In genomic region chr7:133543131-133543530, GRCm38 (mm10) we compare ENCODE assay signal across 34 mouse cellular contexts. TPM values are rescaled to one million over a fixed set of nuclear protein-coding genes. Genes with fewer than 3 reads are reported as not detected.
DNase-seq lines count a peak whose midpoint lies in the region.
"Had no signal": no experiment of that assay in that cellular context is flagged by ENCODE, and none has a peak within 500 bp of the region (broad histone marks: within the 10 kb centered on the region; RNA-seq: fewer than 3 reads in every experiment).

No protein-coding gene starts in this region.

- H3K4me1 ChIP-seq in heart, embryonic 10.5 days: no peaks in the 10 kb centered on the region
- H3K4me1 ChIP-seq: embryonic facial prominence, embryonic 12.5 days; forebrain, embryonic 12.5 days; hindbrain, embryonic 12.5 days; limb, embryonic 15.5 days; neural tube, embryonic 15.5 days had no signal

- no peak overlapping the region for H3K27ac ChIP-seq in heart, embryonic 10.5 days
- H3K27ac ChIP-seq: embryonic facial prominence, embryonic 12.5 days; forebrain, embryonic 12.5 days; heart, adult 2 months; hindbrain, embryonic 12.5 days; limb, embryonic 15.5 days; neural tube, embryonic 15.5 days had no signal

- H3K9me3 ChIP-seq in heart, embryonic 10.5 days: no peaks in the 10 kb centered on the region
- H3K9me3 ChIP-seq: forebrain, embryonic 12.5 days; hindbrain, embryonic 12.5 days; limb, embryonic 15.5 days; neural tube, embryonic 15.5 days had no signal

- peak; percentile 47 for DNase-seq in heart, embryonic 10.5 days (ENCODE audit: low spot score)
- no peak for DNase-seq in heart, adult 11 months
- peak; percentile 22 for DNase-seq in right cerebral cortex, postnatal 14 days
- DNase-seq in right cerebral cortex, adult 18-20 months: no peak
- peak; percentile 75 for DNase-seq in layer of hippocampus, adult 9-11 months
- no peak for DNase-seq in thymus, postnatal 25 days
- DNase-seq in adrenal gland, postnatal 14 days: no peak
- DNase-seq in liver: no peak
- DNase-seq: cerebellum, adult 18-20 months; cerebellum, postnatal 14 days; gastrocnemius, postnatal 25 days; heart, adult 2 months; kidney, adult 18-20 months; lung, postnatal 4 days; midbrain, embryonic 14.5 days; thymus, postnatal 4 days had no signal

- H3K4me3 ChIP-seq in heart, embryonic 10.5 days: no peak overlapping the region
- H3K4me3 ChIP-seq: embryonic facial prominence, embryonic 12.5 days; forebrain, embryonic 12.5 days; heart, adult 2 months; hindbrain, embryonic 12.5 days; limb, embryonic 15.5 days; myocyte; neural tube, embryonic 15.5 days had no signal

- no peaks in the 10 kb centered on the region for H3K36me3 ChIP-seq in heart, embryonic 10.5 days
- H3K36me3 ChIP-seq: embryonic facial prominence, embryonic 12.5 days; forebrain, embryonic 12.5 days; hindbrain, embryonic 12.5 days; limb, embryonic 15.5 days; neural tube, embryonic 15.5 days had no signal

- no peaks in the 10 kb centered on the region for H3K27me3 ChIP-seq in heart, embryonic 10.5 days (ENCODE audit: insufficient read depth, poor library complexity, severe bottlenecking)
- H3K27me3 ChIP-seq: embryonic facial prominence, embryonic 12.5 days; hindbrain, embryonic 12.5 days; limb, embryonic 15.5 days; neural tube, embryonic 15.5 days had no signal

- WGBS in heart, embryonic 10.5 days: 91% methylated on average over 4 of the region's 4 CpGs

RNA-seq across cellular contexts. Expression of gene Tex36, which starts 58.8 kb away (rescaled TPM):
- polyA plus RNA-seq in heart, embryonic 10.5 days (2016; fragmentation: Nextera tagmentation; extraction: Ambion mirVana): not detected in 2 replicates
- total RNA-seq in adrenal gland, postnatal 14 days (2021): not detected in 2 replicates
- total RNA-seq: adrenal gland, postnatal 4 days; ES-E14; gastrocnemius, postnatal 25 days; heart, adult 2 months; heart, postnatal 25 days; left cerebral cortex, postnatal 36 days; megakaryocyte-erythroid progenitor cell, adult 5-6 weeks had no signal
- polyA plus RNA-seq: embryonic facial prominence, embryonic 12.5 days; forebrain, embryonic 12.5 days; heart, adult 2 months; heart, embryonic 14.5 days; hindbrain, embryonic 12.5 days; inflammation-experienced regulatory T-cells, adult 6 months; kidney, embryonic 16.5 days; large intestine, adult 2 months; limb, embryonic 15.5 days; liver, embryonic 16.5 days; lung, embryonic 16.5 days; midbrain, embryonic 14.5 days; myocyte; neural tube, embryonic 15.5 days; stomach, embryonic 14.5 days had no signal

Comparison
In these comparisons a context has a peak if more than half of its experiments do, and no peak if none do; other contexts are left out.
1. DNase-seq: peak in heart, embryonic 10.5 days (single experiment), right cerebral cortex, postnatal 14 days (single experiment) and layer of hippocampus, adult 9-11 months (single experiment); none in heart, adult 11 months (single experiment), right cerebral cortex, adult 18-20 months (single experiment), thymus, postnatal 25 days (single experiment), adrenal gland, postnatal 14 days (single experiment) and liver (single experiment).